Mouse (Mus musculus): ENCODE results near the gene Pilra. TPM values are rescaled to one million over a fixed set of nuclear protein-coding genes. Genes with fewer than 3 reads are reported as not detected.

The Pilra gene
- polyA plus RNA-seq, 2 experiments, result 1.5 to 2.2 TPM

GRCm38 (mm10) chr5:137828694-137829093 is 7.4 kb downstream of the Pilra start:
- H3K4me3 ChIP-seq (ENCODE audit: insufficient read depth in 1 of 2, low read depth in 2 of 2, low read length in 2 of 2), result no peak overlapping the region
- peaks cover 0 to 6% of the 10 kb centered on the region in 2 experiments; a peak in 2 of 4 replicates for H3K4me1 ChIP-seq (replicated peaks; ENCODE audit: control insufficient read depth in 2 of 2, insufficient read depth in 2 of 2, low read length in 1 of 2)
- no peaks in the 10 kb centered on the region for H3K9me3 ChIP-seq (ENCODE audit: control insufficient read depth, low read length)
- DNase-seq (ENCODE audit: low read depth in 3 of 3, low spot score in 3 of 3) (peak in 2 of 3 experiments; percentile 12 to 23), ATAC-seq (ENCODE audit: insufficient read depth) (no peak)
- no peaks in the 10 kb centered on the region for H3K27me3 ChIP-seq (ENCODE audit: control insufficient read depth, insufficient read depth, low read length)
- H3K27ac ChIP-seq, result no peak overlapping the region
- no peak overlapping the region for H3K4me2 ChIP-seq (ENCODE audit: low read depth)
- 50% methylated on average over 6 of the region's 6 CpGs for WGBS (ENCODE audit: insufficient replicate concordance)
- H3K9ac ChIP-seq (replicated peaks), result no peak overlapping the region
- no peaks in the 10 kb centered on the region for H3K36me3 ChIP-seq (replicated peaks; ENCODE audit: control insufficient read depth, insufficient read depth, low read depth)
- TF ChIP-seq CTCF (IDR thresholded peaks at IDR 0.05; ENCODE audit: low read depth) (no peak), EP300 (IDR thresholded peaks at IDR 0.05; ENCODE audit: low read depth) (no peak)

- ATAC-seq (ENCODE audit: insufficient read depth) (no peak), DNase-seq (ENCODE audit: low read depth in 3 of 3, low spot score in 3 of 3) (no peak)
- H3K9ac ChIP-seq (replicated peaks), result no peak overlapping the region
- H3K27ac ChIP-seq, result no peak overlapping the region
- no peak overlapping the region for H3K4me2 ChIP-seq (ENCODE audit: low read depth)
- H3K36me3 ChIP-seq (replicated peaks; ENCODE audit: control insufficient read depth, insufficient read depth, low read depth), result no peaks in the 10 kb centered on the region
- TF ChIP-seq CTCF (IDR thresholded peaks at IDR 0.05; ENCODE audit: low read depth) (no peak), EP300 (IDR thresholded peaks at IDR 0.05; ENCODE audit: low read depth) (no peak)
- H3K4me1 ChIP-seq (replicated peaks; ENCODE audit: control insufficient read depth in 2 of 2, insufficient read depth in 2 of 2, low read length in 1 of 2), result peaks cover 0 to 6% of the 10 kb centered on the region in 2 experiments; a peak in 2 of 4 replicates
- no peaks in the 10 kb centered on the region for H3K27me3 ChIP-seq (ENCODE audit: control insufficient read depth, insufficient read depth, low read length)
- 26% methylated on average over 7 of the region's 7 CpGs for WGBS (ENCODE audit: insufficient replicate concordance)
- H3K9me3 ChIP-seq (ENCODE audit: control insufficient read depth, low read length), result no peaks in the 10 kb centered on the region
- H3K4me3 ChIP-seq (ENCODE audit: insufficient read depth in 1 of 2, low read depth in 2 of 2, low read length in 2 of 2), result no peak overlapping the region
Measured at GRCm38 (mm10) chr5:137826421-137826820, 9.7 kb downstream of the Pilra start.

DNA sequence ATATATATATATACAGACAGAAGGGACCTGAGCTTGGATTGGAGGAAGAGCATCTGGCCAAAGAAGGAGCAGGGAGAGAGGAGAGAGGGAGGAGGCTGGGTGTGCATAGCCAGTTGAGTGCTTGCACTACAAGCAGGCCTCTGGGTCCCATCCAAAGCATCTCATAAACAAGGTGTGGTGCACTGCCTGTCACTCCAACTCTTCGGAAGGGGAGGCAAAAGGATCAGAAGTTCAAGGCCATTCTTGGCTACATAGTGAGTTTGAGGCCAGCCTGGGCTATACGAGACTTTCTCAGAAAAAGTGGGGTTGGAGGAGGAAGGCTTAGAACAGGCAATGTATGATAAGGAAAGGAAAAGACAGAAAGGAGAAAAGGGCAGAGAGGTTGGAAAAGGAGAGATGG is 10.1 kb downstream of the Pilra start:
- Histone ChIP-seq H3K4me1 (replicated peaks; ENCODE audit: control insufficient read depth in 2 of 2, insufficient read depth in 2 of 2, low read length in 1 of 2) (peaks cover 0 to 5% of the 10 kb centered on the region in 2 experiments; a peak in 2 of 4 replicates), H3K4me3 (ENCODE audit: insufficient read depth in 1 of 2, low read depth in 2 of 2, low read length in 2 of 2) (no peak overlapping the region), H3K9me3 (ENCODE audit: control insufficient read depth, low read length) (no peaks in the 10 kb centered on the region), H3K4me2 (ENCODE audit: low read depth) (no peak overlapping the region), H3K9ac (replicated peaks) (no peak overlapping the region), H3K27me3 (ENCODE audit: control insufficient read depth, insufficient read depth, low read length) (no peaks in the 10 kb centered on the region), H3K36me3 (replicated peaks; ENCODE audit: control insufficient read depth, insufficient read depth, low read depth) (no peaks in the 10 kb centered on the region), H3K27ac (no peak overlapping the region)
- DNase-seq (ENCODE audit: low read depth in 3 of 3, low spot score in 3 of 3) (no peak), ATAC-seq (ENCODE audit: insufficient read depth) (no peak)
- TF ChIP-seq EP300 (IDR thresholded peaks at IDR 0.05; ENCODE audit: low read depth), result no peak
- 31% methylated on average over 2 of the region's 2 CpGs for WGBS (ENCODE audit: insufficient replicate concordance)

GRCm38 (mm10) chr5:137825030-137825429 is 11.1 kb downstream of the Pilra start:
- DNase-seq (ENCODE audit: low read depth in 3 of 3, low spot score in 3 of 3) (no peak), ATAC-seq (ENCODE audit: insufficient read depth) (no peak)
- no peaks in the 10 kb centered on the region for H3K36me3 ChIP-seq (replicated peaks; ENCODE audit: control insufficient read depth, insufficient read depth, low read depth)
- no peak overlapping the region for H3K9ac ChIP-seq (replicated peaks)
- no peaks in the 10 kb centered on the region for H3K9me3 ChIP-seq (ENCODE audit: control insufficient read depth, low read length)
- TF ChIP-seq CTCF (IDR thresholded peaks at IDR 0.05; ENCODE audit: low read depth) (no peak), EP300 (IDR thresholded peaks at IDR 0.05; ENCODE audit: low read depth) (no peak)
- WGBS (ENCODE audit: insufficient replicate concordance), result 55% methylated on average over 3 of the region's 3 CpGs
- H3K4me2 ChIP-seq (ENCODE audit: low read depth), result no peak overlapping the region
- H3K4me1 ChIP-seq (replicated peaks; ENCODE audit: control insufficient read depth in 2 of 2, insufficient read depth in 2 of 2, low read length in 1 of 2), result 0 out of 4 replicates have a peak, but pooled peaks cover 0 to 2% of the 10 kb centered on the region in 2 experiments
- no peak overlapping the region for H3K27ac ChIP-seq
- H3K27me3 ChIP-seq (ENCODE audit: control insufficient read depth, insufficient read depth, low read length), result no peaks in the 10 kb centered on the region
- H3K4me3 ChIP-seq (ENCODE audit: insufficient read depth in 1 of 2, low read depth in 2 of 2, low read length in 2 of 2), result no peak overlapping the region

- H3K4me2 ChIP-seq (ENCODE audit: low read depth), result no peak overlapping the region
- H3K27ac ChIP-seq, result no peak overlapping the region
- 0 out of 4 replicates have a peak, but pooled peaks cover 0 to 2% of the 10 kb centered on the region in 2 experiments for H3K4me1 ChIP-seq (replicated peaks; ENCODE audit: control insufficient read depth in 2 of 2, insufficient read depth in 2 of 2, low read length in 1 of 2)
- H3K4me3 ChIP-seq (ENCODE audit: insufficient read depth in 1 of 2, low read depth in 2 of 2, low read length in 2 of 2), result no peak overlapping the region
- H3K9ac ChIP-seq (replicated peaks), result no peak overlapping the region
- WGBS (ENCODE audit: insufficient replicate concordance), result 55% methylated on average over 6 of the region's 6 CpGs
- TF ChIP-seq EP300 (IDR thresholded peaks at IDR 0.05; ENCODE audit: low read depth) (no peak), CTCF (IDR thresholded peaks at IDR 0.05; ENCODE audit: low read depth) (no peak)
- no peak for ATAC-seq (ENCODE audit: insufficient read depth)
- no peaks in the 10 kb centered on the region for H3K9me3 ChIP-seq (ENCODE audit: control insufficient read depth, low read length)
- H3K36me3 ChIP-seq (replicated peaks; ENCODE audit: control insufficient read depth, insufficient read depth, low read depth), result no peaks in the 10 kb centered on the region
- H3K27me3 ChIP-seq (ENCODE audit: control insufficient read depth, insufficient read depth, low read length), result no peaks in the 10 kb centered on the region
- DNase-seq (ENCODE audit: low read depth in 3 of 3, low spot score in 3 of 3), result no peak
Measured at GRCm38 (mm10) chr5:137823455-137824045, 12.5 kb downstream of the Pilra start.
